Mouse (Mus musculus): ENCODE measurements at regions not wholly inside any gene's neighbourhood (a gene's known extent, or its start where the extent isn't known, plus 50 kb on each side); places are given as distances from the start of the nearest gene placed in this dataset.

DNA sequence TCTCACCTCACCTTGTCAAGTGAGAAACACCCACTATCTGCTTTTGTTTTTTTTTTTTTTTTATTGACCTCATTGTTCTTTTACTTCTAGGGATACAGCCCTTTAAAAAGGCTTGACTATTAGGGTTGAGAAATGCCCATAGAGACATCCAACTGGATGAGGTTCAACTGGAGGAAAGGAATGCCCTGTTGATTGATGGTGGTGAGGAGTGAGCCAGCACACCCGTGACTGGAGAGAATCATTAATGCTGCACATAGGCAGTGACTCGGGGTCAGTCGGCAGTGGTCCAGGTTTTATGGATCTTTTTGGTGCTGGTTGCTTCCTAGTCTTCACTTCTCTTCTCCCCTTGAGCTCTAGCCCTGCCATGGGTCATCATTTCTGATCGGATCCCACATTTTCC is 82.9 kb upstream of the Cryz start:
- no peak for DNase-seq (ENCODE audit: extremely low read depth, insufficient read length, low spot score)

GRCm38 (mm10) chr3:154510160-154510559 is 86.4 kb upstream of the Cryz start:
- no peak for DNase-seq (ENCODE audit: extremely low read depth, insufficient read length, low spot score)

DNA sequence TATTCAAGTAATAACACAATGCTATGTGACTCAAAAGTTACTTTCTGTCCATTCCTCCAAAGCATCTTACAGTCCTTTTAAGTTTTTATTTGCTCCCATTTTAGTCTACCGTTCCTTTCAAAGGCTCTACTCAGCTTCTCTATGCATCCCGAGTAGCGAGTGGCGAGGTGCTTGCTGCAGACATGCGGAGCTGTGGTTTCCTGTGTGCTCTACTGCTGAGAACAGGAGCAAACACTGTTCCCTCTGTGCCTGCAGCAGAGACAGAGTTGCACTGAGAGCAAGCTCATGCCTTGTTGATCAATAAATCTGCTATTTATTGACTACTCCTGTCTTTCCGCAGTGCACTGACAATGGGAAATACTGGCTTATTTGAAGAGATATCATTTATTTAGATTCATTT is 87.1 kb upstream of the Cryz start:
- no peak for DNase-seq (ENCODE audit: extremely low read depth, insufficient read length, low spot score)

DNA sequence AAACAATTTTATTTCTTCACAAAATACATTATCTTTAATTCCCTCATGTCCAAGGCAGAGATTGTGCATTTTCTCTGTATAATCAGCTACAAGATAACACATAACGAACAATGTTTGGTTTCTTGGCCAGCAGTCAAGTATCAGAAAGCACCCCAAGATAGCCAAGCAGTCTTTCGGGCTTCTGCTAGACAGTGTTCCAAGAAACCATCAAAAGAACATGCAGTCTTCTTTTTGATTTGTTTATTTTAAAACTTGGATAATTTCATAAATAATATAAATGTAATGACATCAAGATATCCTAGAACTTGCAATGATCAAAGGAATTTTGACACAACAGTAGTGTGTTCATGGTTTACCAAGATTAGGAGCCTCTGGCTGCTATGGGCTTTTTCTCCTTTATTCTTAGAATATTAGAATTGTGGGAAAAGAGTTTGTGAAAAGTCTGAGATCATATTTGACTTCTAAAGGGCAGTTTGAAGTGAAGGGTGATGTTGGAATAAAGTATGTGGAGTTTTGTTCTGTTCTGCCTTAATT is 103.1 kb upstream of the Cryz start:
- no peak for DNase-seq (ENCODE audit: extremely low read depth, insufficient read length, low spot score)

DNA sequence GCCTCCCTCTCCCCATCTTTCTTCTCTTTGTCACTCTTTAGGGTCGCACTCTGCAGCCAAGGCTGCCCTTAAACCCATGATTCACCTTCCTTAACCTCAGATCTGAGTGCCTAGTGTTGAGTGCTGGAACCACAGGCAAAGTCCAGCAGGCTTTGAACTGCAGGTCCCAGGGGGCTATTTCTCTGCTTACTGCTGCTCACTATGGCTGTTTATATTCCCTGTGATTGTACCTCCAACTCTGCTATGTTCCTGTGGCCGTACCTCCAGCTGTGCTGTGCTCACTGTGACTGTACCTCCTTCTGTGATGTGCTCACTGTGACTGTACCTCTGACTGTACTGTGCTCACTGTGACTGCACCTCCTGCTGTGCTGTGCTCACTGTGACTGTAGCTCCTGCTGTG is 124.1 kb upstream of the Cryz start:
- no peak for DNase-seq (ENCODE audit: extremely low read depth, insufficient read length, low spot score)

DNA sequence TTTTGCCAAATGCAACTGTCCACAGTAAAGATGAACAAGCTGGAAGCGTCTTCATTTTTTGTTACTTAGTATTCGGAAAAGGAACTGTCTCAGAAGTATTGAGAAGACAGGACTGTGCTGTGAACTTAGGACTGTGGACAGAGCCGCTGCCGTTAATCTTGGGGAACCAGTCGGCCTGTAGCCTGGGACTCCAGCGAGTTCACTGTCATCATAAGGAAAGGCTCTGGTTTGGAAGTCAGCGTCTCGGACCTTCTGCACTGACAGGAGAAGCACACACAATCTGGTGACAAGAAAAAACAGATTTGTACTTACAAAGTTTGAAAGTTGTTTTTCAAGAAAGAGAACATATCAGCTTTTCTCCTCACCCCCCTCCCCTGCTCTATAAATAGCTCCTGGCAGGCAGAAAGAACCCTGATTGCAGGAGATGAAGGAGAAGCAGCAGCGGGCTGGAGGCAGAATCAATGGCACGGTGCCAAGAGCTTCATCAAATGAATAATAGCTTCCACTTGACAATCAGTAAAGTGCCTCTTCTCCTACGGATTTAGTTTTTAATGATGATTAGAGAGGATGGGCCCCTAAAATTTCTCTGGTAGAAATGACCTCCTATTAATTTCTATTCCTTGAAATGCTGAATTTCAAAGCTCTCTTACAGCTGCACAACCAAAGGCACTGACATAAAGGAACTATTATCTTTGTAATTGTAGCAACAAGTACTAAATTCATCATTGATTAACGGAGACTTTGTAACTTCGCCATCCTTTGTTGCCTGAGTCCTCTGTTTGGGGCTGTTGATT is 128.7 kb upstream of the Cryz start:
- DNase-seq (ENCODE audit: extremely low read depth, insufficient read length, low spot score) = no peak

- DNase-seq (ENCODE audit: extremely low read depth, insufficient read length, low spot score) = peak; percentile 7
These were observed 127.7 kb upstream of the Lhx8 start for GRCm38 (mm10) chr3:154458208-154458607.

DNA sequence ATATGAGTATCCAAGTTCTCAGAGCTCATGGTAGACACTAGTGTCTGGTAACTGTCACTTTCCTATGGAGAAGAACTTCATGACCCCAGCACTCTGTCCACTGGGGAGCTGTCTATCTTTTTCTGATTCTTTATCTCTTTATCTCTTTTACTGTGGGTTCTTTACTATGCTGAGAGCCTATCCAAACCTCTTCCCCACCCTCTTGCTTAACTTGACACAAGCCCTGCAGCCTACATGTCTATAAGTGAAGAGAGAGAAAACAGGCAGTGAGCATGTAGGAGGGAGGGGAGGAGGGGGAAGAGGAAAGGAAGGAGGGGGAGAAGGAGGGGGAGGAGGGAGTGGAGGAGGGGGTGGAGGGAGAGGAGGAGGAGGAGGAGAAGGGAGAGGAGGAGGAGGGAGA is 122.6 kb upstream of the Lhx8 start:
- DNase-seq (ENCODE audit: extremely low read depth, insufficient read length, low spot score) = no peak

DNA sequence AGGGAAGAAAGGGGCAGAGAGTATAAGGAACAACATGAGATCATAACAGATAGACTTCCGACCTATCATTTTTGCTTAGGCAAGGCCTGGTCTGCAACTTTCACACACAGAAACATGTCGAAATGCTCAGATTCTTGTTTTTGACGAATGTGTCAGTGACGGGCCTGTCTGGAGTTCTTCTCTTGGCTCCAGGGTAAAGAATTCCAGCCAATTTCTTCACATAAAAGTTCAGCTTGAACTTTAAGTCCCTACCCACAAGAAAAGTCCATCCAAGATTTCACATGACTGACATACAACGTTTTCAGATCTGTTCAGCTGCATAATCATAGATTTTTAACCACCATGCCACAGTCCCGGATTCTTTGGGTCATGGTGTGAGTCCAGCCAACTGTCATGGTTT is 122.1 kb upstream of the Lhx8 start:
- DNase-seq (ENCODE audit: extremely low read depth, insufficient read length, low spot score) = no peak

- DNase-seq (ENCODE audit: extremely low read depth, insufficient read length, low spot score) = no peak
These were observed 120.7 kb upstream of the Lhx8 start for GRCm38 (mm10) chr3:154451169-154451568.

DNA sequence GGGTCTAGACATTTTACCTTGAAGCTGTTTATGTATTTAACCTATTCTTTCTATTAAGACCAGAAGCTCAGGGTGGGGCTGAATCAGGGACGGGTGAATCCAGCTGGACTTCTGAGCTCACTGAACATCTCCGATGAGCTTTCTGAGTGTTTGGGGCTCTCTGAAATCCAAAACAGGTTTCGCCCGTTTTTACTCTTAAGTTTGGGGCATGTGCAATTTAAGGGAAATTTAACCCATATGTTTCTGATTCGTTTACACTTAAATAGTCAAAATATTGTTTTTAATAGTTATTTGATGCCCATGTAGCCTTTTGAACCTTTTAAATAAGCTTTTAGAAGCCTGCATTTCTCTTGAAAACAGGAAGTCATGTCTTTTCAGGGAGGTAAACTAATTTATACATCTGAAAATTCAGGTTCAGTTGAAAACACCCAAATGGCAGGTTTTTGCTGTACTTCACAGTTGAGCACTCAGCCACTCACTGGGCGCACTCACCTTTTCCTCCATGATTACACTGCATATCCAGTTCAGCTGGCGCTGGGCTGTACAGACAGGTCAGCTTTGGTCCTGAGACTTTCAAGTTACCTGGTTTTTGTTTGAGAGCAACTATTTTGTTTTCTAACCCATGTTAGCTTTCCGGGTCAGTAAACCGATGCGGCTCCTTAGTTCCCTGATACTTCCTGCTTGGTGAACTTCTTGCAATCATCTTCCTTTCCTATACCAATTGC is 113.1 kb upstream of the Lhx8 start:
- DNase-seq (ENCODE audit: extremely low read depth, insufficient read length, low spot score) = no peak

DNA sequence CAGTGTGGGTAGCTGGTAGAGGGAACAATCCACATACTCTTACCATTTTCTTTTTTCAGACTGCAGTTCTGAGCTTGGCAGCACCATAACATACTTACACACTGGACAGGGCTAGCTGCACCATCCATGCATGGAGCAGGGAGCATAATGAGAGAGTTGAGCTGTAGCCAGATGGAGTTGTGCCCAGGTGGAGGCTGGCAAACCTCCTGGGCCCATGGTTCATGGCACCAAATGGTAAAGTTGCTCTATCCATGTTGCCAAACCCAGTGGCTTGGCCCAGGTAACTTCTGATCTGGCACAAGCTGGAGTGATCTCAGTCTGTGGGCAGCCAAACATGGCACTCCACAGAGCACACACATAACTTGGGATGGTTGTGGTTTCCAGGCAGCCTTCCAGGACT is 111.0 kb upstream of the Lhx8 start:
- peak; percentile 21 for DNase-seq (ENCODE audit: extremely low read depth, insufficient read length, low spot score)

- no peak for DNase-seq (ENCODE audit: extremely low read depth, insufficient read length, low spot score)
These were observed 110.4 kb upstream of the Lhx8 start for GRCm38 (mm10) chr3:154440899-154441298.

DNA sequence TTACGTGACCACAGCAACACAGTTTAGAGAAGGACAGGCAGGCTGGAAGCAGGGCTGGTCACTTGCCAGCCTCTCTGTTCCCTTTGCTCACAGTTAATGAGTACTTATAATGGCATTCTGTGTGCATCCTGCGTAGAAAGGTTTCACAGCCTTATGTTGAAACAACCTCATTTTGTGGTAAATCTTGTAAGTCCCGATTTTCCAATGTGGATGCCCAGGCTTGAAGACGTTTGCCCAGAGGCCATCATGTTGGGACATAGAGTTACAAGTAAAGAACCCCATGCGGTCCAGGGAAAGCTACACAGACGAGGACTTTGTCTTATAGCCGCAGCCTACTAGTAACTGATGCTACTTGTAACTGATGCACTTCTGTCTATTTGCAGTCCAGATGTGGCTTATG is 100.4 kb upstream of the Lhx8 start:
- no peak for DNase-seq (ENCODE audit: extremely low read depth, insufficient read length, low spot score)

DNA sequence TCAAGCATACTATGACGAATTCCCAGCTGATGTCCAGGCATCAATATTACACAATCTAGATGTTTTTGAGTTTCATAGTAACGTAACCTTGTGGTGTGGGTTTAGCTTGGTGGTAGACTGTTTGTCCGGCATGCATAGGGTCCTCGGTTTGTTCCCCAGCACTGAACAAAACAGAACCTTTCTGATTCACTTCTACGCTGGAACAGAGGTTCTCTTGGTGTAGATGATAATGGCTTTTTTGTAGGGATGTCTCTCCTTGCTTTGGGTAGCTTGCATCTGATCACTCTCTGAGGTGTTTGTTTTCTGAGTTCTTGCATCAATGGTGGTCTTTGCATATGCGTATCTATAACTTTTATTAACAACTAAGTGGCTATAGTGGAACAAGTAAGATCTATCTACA is 99.2 kb upstream of the Lhx8 start:
- DNase-seq (ENCODE audit: extremely low read depth, insufficient read length, low spot score) = no peak

- DNase-seq (ENCODE audit: extremely low read depth, insufficient read length, low spot score) = no peak
These were observed 94.1 kb upstream of the Lhx8 start for GRCm38 (mm10) chr3:154424589-154424988.

GRCm38 (mm10) chr3:154421461-154421950 is 91.0 kb upstream of the Lhx8 start:
- DNase-seq (ENCODE audit: extremely low read depth, insufficient read length, low spot score) = no peak

- DNase-seq (ENCODE audit: extremely low read depth, insufficient read length, low spot score) = no peak
These were observed 87.8 kb upstream of the Lhx8 start for GRCm38 (mm10) chr3:154418177-154418832.

DNA sequence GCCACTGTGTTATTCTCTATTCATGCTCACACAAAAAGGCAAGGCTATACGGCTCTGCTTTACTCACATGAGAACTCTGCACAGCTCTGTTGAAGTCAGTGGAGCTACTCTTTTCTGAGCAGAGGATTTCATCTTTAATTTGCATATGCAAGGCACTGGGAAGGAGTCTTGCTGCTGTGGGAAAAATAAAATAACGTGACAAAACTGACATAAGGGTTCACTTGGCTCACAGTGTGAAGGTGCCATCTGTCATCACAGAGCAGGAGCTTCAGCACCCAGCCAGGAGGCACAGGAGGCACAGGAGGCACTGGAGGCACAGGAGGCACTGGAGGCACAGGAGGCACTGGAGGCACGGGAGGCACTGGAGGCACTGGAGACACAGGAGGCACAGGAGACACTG is 83.9 kb upstream of the Lhx8 start:
- DNase-seq (ENCODE audit: extremely low read depth, insufficient read length, low spot score) = no peak

DNA sequence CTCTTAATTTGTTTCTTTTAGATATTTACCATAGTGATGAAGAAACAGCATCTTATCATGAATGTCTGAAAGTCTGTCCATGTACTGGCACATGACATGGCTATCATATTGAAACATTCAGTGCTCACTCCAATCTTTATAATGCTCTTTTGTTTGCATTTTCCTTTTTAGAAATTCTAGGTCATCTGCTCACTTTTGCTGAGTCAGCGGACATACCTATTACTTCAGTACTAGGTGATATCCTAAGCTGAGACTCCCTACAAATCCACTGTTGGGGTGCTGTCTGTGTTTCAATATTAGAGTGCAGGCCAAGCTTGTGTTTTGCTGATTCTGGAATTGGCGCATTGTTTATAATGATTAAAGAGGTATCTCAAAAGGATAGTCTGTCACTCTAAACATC is 79.8 kb upstream of the Lhx8 start:
- no peak for DNase-seq (ENCODE audit: extremely low read depth, insufficient read length, low spot score)

DNA sequence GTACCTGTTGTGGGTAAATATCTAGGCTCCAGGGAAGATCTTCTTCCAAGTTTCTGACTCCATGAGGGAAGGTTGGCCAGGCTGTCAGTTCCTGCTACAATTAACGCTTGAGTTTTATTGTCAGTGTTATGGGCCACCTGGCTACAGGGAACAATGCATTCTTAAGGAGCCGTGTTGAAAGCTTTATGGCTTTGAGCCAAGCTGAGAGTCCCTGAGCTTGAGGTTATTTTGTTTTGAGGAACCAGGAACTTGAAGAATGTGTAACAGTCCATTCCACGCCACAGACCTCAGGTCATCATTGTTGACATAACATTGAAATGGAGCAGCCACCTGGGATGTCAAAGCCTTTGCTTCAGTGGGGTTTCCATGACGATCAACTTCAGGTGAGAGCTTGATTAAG is 71.6 kb upstream of the Lhx8 start:
- no peak for DNase-seq (ENCODE audit: extremely low read depth, insufficient read length, low spot score)
